In genomic region chr3:55499298-55499697, GRCm38 (mm10) we compare ENCODE assay signal across 29 mouse cellular contexts. TPM values are rescaled to one million over a fixed set of nuclear protein-coding genes. Genes with fewer than 3 reads are reported as not detected.
"Had no signal": no experiment of that assay in that cellular context is flagged by ENCODE, and none has a peak within 500 bp of the region (broad histone marks: within the 10 kb centered on the region; RNA-seq: fewer than 3 reads in every experiment).

No protein-coding gene starts in this region.

- H3K9me3 ChIP-seq: limb, embryonic 13.5 days; liver, embryonic 12.5 days; liver, embryonic 15.5 days; lung, embryonic 15.5 days; midbrain, embryonic 12.5 days; neural tube, embryonic 12.5 days; neural tube, embryonic 15.5 days; stomach, embryonic 15.5 days had no signal

- H3K9ac ChIP-seq: limb, embryonic 13.5 days; liver, embryonic 12.5 days; liver, embryonic 15.5 days; lung, embryonic 15.5 days; midbrain, embryonic 12.5 days; neural tube, embryonic 12.5 days; neural tube, embryonic 15.5 days; stomach, embryonic 15.5 days had no signal

- H3K36me3 ChIP-seq: liver, embryonic 12.5 days; liver, embryonic 15.5 days; lung, embryonic 15.5 days; stomach, embryonic 15.5 days had no signal

- H3K4me2 ChIP-seq: limb, embryonic 13.5 days; liver, embryonic 12.5 days; liver, embryonic 15.5 days; lung, embryonic 15.5 days; midbrain, embryonic 12.5 days; neural tube, embryonic 12.5 days; neural tube, embryonic 15.5 days; stomach, embryonic 15.5 days had no signal

- H3K27me3 ChIP-seq: liver, embryonic 12.5 days; liver, embryonic 15.5 days; lung, embryonic 15.5 days; megakaryocyte, embryonic 14.5 days; neural tube, embryonic 12.5 days; neural tube, embryonic 15.5 days; stomach, embryonic 15.5 days had no signal

- H3K27ac ChIP-seq: left cerebral cortex, adult 2 months; liver, embryonic 12.5 days; liver, embryonic 15.5 days; lung, embryonic 15.5 days; midbrain, embryonic 12.5 days; neural tube, embryonic 12.5 days; neural tube, embryonic 15.5 days; stomach, embryonic 15.5 days had no signal

- ATAC-seq: intestine, postnatal 0 days; liver, embryonic 12.5 days had no signal

- H3K4me3 ChIP-seq: left cerebral cortex, adult 2 months; limb, embryonic 13.5 days; liver, embryonic 12.5 days; liver, embryonic 15.5 days; lung, embryonic 15.5 days; megakaryocyte, embryonic 14.5 days; midbrain, embryonic 12.5 days; neural tube, embryonic 12.5 days; neural tube, embryonic 15.5 days; stomach, embryonic 15.5 days had no signal

- H3K4me1 ChIP-seq: liver, embryonic 12.5 days; liver, embryonic 15.5 days; lung, embryonic 15.5 days; megakaryocyte, embryonic 14.5 days; neural tube, embryonic 12.5 days; stomach, embryonic 15.5 days had no signal

- DNase-seq: kidney, postnatal 14 days; kidney, postnatal 4 days; layer of hippocampus, adult 9-11 months; layer of hippocampus, postnatal 36 days; liver; lung, adult 18-20 months; lung, postnatal 10 days; lung, postnatal 36 days; retina, postnatal 1 day; right cerebral cortex, postnatal 25 days; spleen, adult 18-20 months; thymus, postnatal 25 days had no signal

RNA-seq across cellular contexts. Expression of gene Gm21954, which starts 27.3 kb away (rescaled TPM):
- total RNA-seq: layer of hippocampus, adult 18-20 months; layer of hippocampus, postnatal 36 days; left cerebral cortex, adult 2 months; left cerebral cortex, postnatal 10 days; left cerebral cortex, postnatal 36 days had no signal
- polyA plus RNA-seq: intestine, embryonic 14.5 days; intestine, postnatal 0 days; kidney, embryonic 16.5 days; limb, embryonic 13.5 days; liver, embryonic 12.5 days; liver, embryonic 15.5 days; lung, embryonic 15.5 days; midbrain, embryonic 12.5 days; neural tube, embryonic 12.5 days; neural tube, embryonic 15.5 days; stomach, embryonic 15.5 days; thymus, postnatal 0 days had no signal
